Mouse (Mus musculus) C2C12 (cell line): ENCODE measurements at regions not wholly inside any gene's neighbourhood (a gene's known extent, or its start where the extent isn't known, plus 50 kb on each side); places are given as distances from the start of the nearest gene placed in this dataset.

Source experiments
- H3K27me3 ChIP-seq: one replicate; pipeline ENCODE4 v1.6.1; 2011; ENCODE audit not compliant: control insufficient read depth, insufficient read depth, insufficient read length
- H3K36me3 ChIP-seq: one replicate; pipeline ENCODE4 v1.6.1; 2011; ENCODE audit not compliant: control insufficient read depth, insufficient read depth
- H3K4me3 ChIP-seq: one replicate; pipeline ENCODE4 v1.5.1; 2011; ENCODE audit warnings: mild to moderate bottlenecking, control low read depth; ENCODE audit not compliant: poor library complexity, insufficient read depth, severe bottlenecking
- H3K79me2 ChIP-seq: one replicate; pipeline ENCODE4 v1.6.1; 2011; ENCODE audit not compliant: control insufficient read depth, insufficient read depth
- H3K79me3 ChIP-seq: one replicate; pipeline ENCODE4 v1.6.1; 2011; ENCODE audit warnings: low read depth, control low read depth
- H3ac ChIP-seq: one replicate; pipeline ENCODE3; 2011; ENCODE audit warnings: low read depth; ENCODE audit not compliant: control insufficient read depth, insufficient read length
- CEBPB ChIP-seq: IDR thresholded peaks from one replicate; pipeline ENCODE4 v1.6.1; 2011; ENCODE audit warnings: low read depth, mild to moderate bottlenecking, control low read depth, moderate library complexity
- CTCF ChIP-seq: IDR thresholded peaks from one replicate; pipeline ENCODE4 v1.5.1; 2011; ENCODE audit not compliant: control insufficient read depth, insufficient read depth, insufficient read length
- FOSL1 ChIP-seq: IDR thresholded peaks from one replicate; pipeline ENCODE4 v1.8.0; 2011; ENCODE audit warnings: mild to moderate bottlenecking, low read length; ENCODE audit not compliant: poor library complexity, insufficient read depth, severe bottlenecking
- MAX ChIP-seq: IDR thresholded peaks from one replicate; pipeline ENCODE4 v1.6.1; 2011; ENCODE audit warnings: mild to moderate bottlenecking, control low read depth
- MYOD1 ChIP-seq: IDR thresholded peaks from one replicate; pipeline ENCODE4 v1.6.1; 2011; ENCODE audit warnings: low read depth; ENCODE audit not compliant: control insufficient read depth, insufficient read length
- MYOG ChIP-seq: IDR thresholded peaks from one replicate; pipeline ENCODE4 v1.6.1; 2011; ENCODE audit not compliant: control insufficient read depth, insufficient read length; ENCODE audit errors: extremely low read depth
- USF1 ChIP-seq: IDR thresholded peaks from one replicate; pipeline ENCODE4 v1.6.1; 2011; ENCODE audit warnings: low read depth, mild to moderate bottlenecking, control low read depth, moderate library complexity

GRCm38 (mm10) chr4:125941266-125941665 is 83.1 kb upstream of the Csf3r start:
- H3K79me2 ChIP-seq, result no peaks in the 10 kb centered on the region

GRCm38 (mm10) chr4:125941916-125942315 is 82.4 kb upstream of the Csf3r start:
- Histone ChIP-seq H3K79me2 (no peaks in the 10 kb centered on the region), H3K79me3 (no peaks in the 10 kb centered on the region)

More at GRCm38 (mm10) chr4:125941266-125941665, 83.1 kb upstream of the Csf3r start:
- H3K79me3 ChIP-seq, result no peaks in the 10 kb centered on the region
- H3ac ChIP-seq, result no peak overlapping the region
- H3K36me3 ChIP-seq, result no peaks in the 10 kb centered on the region
- TF ChIP-seq CEBPB, result no peak
- no peak for TF ChIP-seq MAX
- TF ChIP-seq FOSL1, result no peak
- no peak for TF ChIP-seq MYOD1
- TF ChIP-seq USF1, result no peak
- no peak for TF ChIP-seq MYOG
- TF ChIP-seq CTCF, result no peak
- no peak overlapping the region for H3K4me3 ChIP-seq
- H3K27me3 ChIP-seq, result peaks cover 36% of the 10 kb centered on the region

GRCm38 (mm10) chr4:125945062-125945461 is 79.3 kb upstream of the Csf3r start:
- Histone ChIP-seq H3K79me2 (no peaks in the 10 kb centered on the region), H3K79me3 (no peaks in the 10 kb centered on the region), H3K4me3 (no peak overlapping the region)

More at GRCm38 (mm10) chr4:125941916-125942315, 82.4 kb upstream of the Csf3r start:
- TF ChIP-seq MYOD1 (no peak), CTCF (no peak), MYOG (no peak)
- Histone ChIP-seq H3K27me3 (peaks cover 31% of the 10 kb centered on the region), H3K4me3 (no peak overlapping the region), H3K36me3 (no peaks in the 10 kb centered on the region), H3ac (no peak overlapping the region)

GRCm38 (mm10) chr4:125959426-125959825 is 64.9 kb upstream of the Csf3r start:
- TF ChIP-seq FOSL1 (no peak), USF1 (no peak), MYOG (no peak), CTCF (no peak), MYOD1 (no peak), MAX (no peak), CEBPB (no peak)
- Histone ChIP-seq H3K4me3 (no peak overlapping the region), H3ac (no peak overlapping the region), H3K79me3 (no peaks in the 10 kb centered on the region), H3K27me3 (peaks cover 45% of the 10 kb centered on the region), H3K36me3 (no peaks in the 10 kb centered on the region), H3K79me2 (no peaks in the 10 kb centered on the region)

More at GRCm38 (mm10) chr4:125945062-125945461, 79.3 kb upstream of the Csf3r start:
- no peak overlapping the region for H3ac ChIP-seq
- H3K36me3 ChIP-seq, result no peaks in the 10 kb centered on the region
- no peak for TF ChIP-seq CEBPB
- H3K27me3 ChIP-seq, result peaks cover 13% of the 10 kb centered on the region

- no peaks in the 10 kb centered on the region for H3K79me2 ChIP-seq
- no peak overlapping the region for H3K4me3 ChIP-seq
- TF ChIP-seq FOSL1 (no peak), MAX (no peak), CTCF (no peak), MYOD1 (no peak), MYOG (no peak), USF1 (no peak), CEBPB (no peak)
- no peaks in the 10 kb centered on the region for H3K36me3 ChIP-seq
- no peaks in the 10 kb centered on the region for H3K79me3 ChIP-seq
- no peak overlapping the region for H3ac ChIP-seq
- peaks cover 49% of the 10 kb centered on the region for H3K27me3 ChIP-seq
Observed at GRCm38 (mm10) chr4:125960704-125961279, 63.6 kb upstream of the Csf3r start.

- H3K79me2 ChIP-seq, result no peaks in the 10 kb centered on the region
- no peak for TF ChIP-seq FOSL1
- no peak for TF ChIP-seq MAX
- no peak for TF ChIP-seq CEBPB
- TF ChIP-seq CTCF, result peak; percentile 86
- no peak for TF ChIP-seq MYOD1
- no peak for TF ChIP-seq USF1
- no peak for TF ChIP-seq MYOG
- no peaks in the 10 kb centered on the region for H3K79me3 ChIP-seq
- no peak overlapping the region for H3K4me3 ChIP-seq
- no peaks in the 10 kb centered on the region for H3K36me3 ChIP-seq
- peaks cover 45% of the 10 kb centered on the region for H3K27me3 ChIP-seq
- H3ac ChIP-seq, result no peak overlapping the region
Observed at GRCm38 (mm10) chr4:125962677-125963076, 61.7 kb upstream of the Csf3r start.
